11 mouse cellular contexts compared by ENCODE assay signal in genomic region chr16:18052322-18052721, GRCm38 (mm10). TPM values are rescaled to one million over a fixed set of nuclear protein-coding genes. Genes with fewer than 3 reads are reported as not detected.
DNase-seq lines count a peak whose midpoint lies in the region; ATAC-seq and TF ChIP-seq lines count a peak whose summit lies in the region.
"Had no signal": no experiment of that assay in that cellular context is flagged by ENCODE, and none has a peak within 500 bp of the region (broad histone marks: within the 10 kb centered on the region; RNA-seq: fewer than 3 reads in every experiment).

No protein-coding gene starts in this region.

- DNase-seq in cerebellum, adult 9-10 months = no peak
- DNase-seq in midbrain, embryonic 11.5 days (ENCODE audit: low spot score, missing footprints) = no peak
- no peak for DNase-seq in stomach, postnatal 0 days (ENCODE audit: low spot score)
- no peak for DNase-seq in spleen, adult 18-20 months
- no peak for DNase-seq in lung, adult 2 months

- H3K9ac ChIP-seq in midbrain, embryonic 13.5 days (replicated peaks) = no peak overlapping the region
- no peak overlapping the region for H3K9ac ChIP-seq in midbrain, embryonic 11.5 days (ENCODE audit: low read length)
- no peak overlapping the region for H3K9ac ChIP-seq in intestine, embryonic 15.5 days
- H3K9ac ChIP-seq in stomach, postnatal 0 days (ENCODE audit: low read length) = no peak overlapping the region
- H3K9ac ChIP-seq: liver, embryonic 14.5 days had no signal

- no peak for TF ChIP-seq POLR2A in lung, adult 2 months (IDR thresholded peaks at IDR 0.05; ENCODE audit: borderline replicate concordance, extremely low read depth, low read depth, low read length)

- no peaks in the 10 kb centered on the region for H3K9me3 ChIP-seq in midbrain, embryonic 13.5 days
- no peaks in the 10 kb centered on the region for H3K9me3 ChIP-seq in midbrain, embryonic 11.5 days (ENCODE audit: control insufficient read depth, low read length)
- H3K9me3 ChIP-seq in intestine, embryonic 15.5 days = no peaks in the 10 kb centered on the region
- H3K9me3 ChIP-seq in stomach, postnatal 0 days (ENCODE audit: control insufficient read depth, low read length) = no peaks in the 10 kb centered on the region
- H3K9me3 ChIP-seq: embryonic facial prominence, embryonic 10.5 days; megakaryocyte, embryonic 14.5 days had no signal

- H3K4me2 ChIP-seq in midbrain, embryonic 13.5 days (replicated peaks) = no peak overlapping the region
- no peak overlapping the region for H3K4me2 ChIP-seq in midbrain, embryonic 11.5 days
- no peak overlapping the region for H3K4me2 ChIP-seq in intestine, embryonic 15.5 days (replicated peaks)
- H3K4me2 ChIP-seq in stomach, postnatal 0 days (replicated peaks; ENCODE audit: low read depth) = no peak overlapping the region

- no peak overlapping the region for H3K4me3 ChIP-seq in midbrain, embryonic 13.5 days (replicated peaks)
- H3K4me3 ChIP-seq in midbrain, embryonic 11.5 days (ENCODE audit: low read depth, low read length) = no peak overlapping the region
- H3K4me3 ChIP-seq in intestine, embryonic 15.5 days (replicated peaks) = no peak overlapping the region
- no peak overlapping the region for H3K4me3 ChIP-seq in stomach, postnatal 0 days (ENCODE audit: low read depth, low read length)
- H3K4me3 ChIP-seq in lung, adult 2 months (replicated peaks; ENCODE audit: extremely low read depth, low read depth, low read length) = no peak overlapping the region
- H3K4me3 ChIP-seq: embryonic facial prominence, embryonic 10.5 days had no signal

- 0 out of 2 replicates have a peak, but pooled peaks have one; percentile 13 for ATAC-seq in cerebellum, adult (ENCODE audit: insufficient number of reproducible peaks, low FRiP score, low TSS enrichment)
- ATAC-seq in midbrain, embryonic 13.5 days = peak; percentile 43; the same call in 1 of the 2 replicates
- ATAC-seq in midbrain, embryonic 11.5 days (ENCODE audit: low FRiP score) = no peak
- peak; percentile 29 for ATAC-seq in intestine, embryonic 15.5 days
- ATAC-seq in stomach, postnatal 0 days (ENCODE audit: low FRiP score, low TSS enrichment) = peak; percentile 25

- H3K4me1 ChIP-seq in midbrain, embryonic 13.5 days (replicated peaks) = peaks cover 3% of the 10 kb centered on the region; the same call in 1 of the 2 replicates
- 0 out of 2 replicates have a peak, but pooled peaks cover 2% of the 10 kb centered on the region for H3K4me1 ChIP-seq in midbrain, embryonic 11.5 days (ENCODE audit: control insufficient read depth, insufficient read depth, low read length)
- H3K4me1 ChIP-seq in intestine, embryonic 15.5 days (replicated peaks) = peaks cover 3% of the 10 kb centered on the region; the same call in 1 of the 2 replicates
- H3K4me1 ChIP-seq in stomach, postnatal 0 days (replicated peaks; ENCODE audit: control insufficient read depth, insufficient read depth) = 0 out of 2 replicates have a peak, but pooled peaks cover 2% of the 10 kb centered on the region
- no peaks in the 10 kb centered on the region for H3K4me1 ChIP-seq in lung, adult 2 months (ENCODE audit: control insufficient read depth, insufficient read depth, low read length)

- H3K36me3 ChIP-seq in midbrain, embryonic 13.5 days = no peaks in the 10 kb centered on the region
- no peaks in the 10 kb centered on the region for H3K36me3 ChIP-seq in midbrain, embryonic 11.5 days (ENCODE audit: control insufficient read depth, insufficient read depth, low read length)
- H3K36me3 ChIP-seq in intestine, embryonic 15.5 days = no peaks in the 10 kb centered on the region
- H3K36me3 ChIP-seq in stomach, postnatal 0 days (ENCODE audit: control insufficient read depth, insufficient read depth, low read length) = no peaks in the 10 kb centered on the region
- H3K36me3 ChIP-seq: embryonic facial prominence, embryonic 10.5 days had no signal

- H3K27ac ChIP-seq in midbrain, embryonic 13.5 days = no peak overlapping the region
- H3K27ac ChIP-seq in midbrain, embryonic 11.5 days (ENCODE audit: low read depth, low read length) = no peak overlapping the region
- no peak overlapping the region for H3K27ac ChIP-seq in intestine, embryonic 15.5 days
- no peak overlapping the region for H3K27ac ChIP-seq in stomach, postnatal 0 days (replicated peaks)
- H3K27ac ChIP-seq: embryonic facial prominence, embryonic 10.5 days; liver, embryonic 14.5 days had no signal

- WGBS in midbrain, embryonic 13.5 days = 59% methylated on average over 7 of the region's 7 CpGs
- 57% methylated on average over 7 of the region's 7 CpGs for WGBS in midbrain, embryonic 11.5 days
- 56% methylated on average over 7 of the region's 7 CpGs for WGBS in intestine, embryonic 15.5 days
- 58% methylated on average over 7 of the region's 7 CpGs for WGBS in stomach, postnatal 0 days
- 48% methylated on average over 7 of the region's 7 CpGs for WGBS in lung, adult 2 months

- no peak for TF ChIP-seq EP300 in stomach, postnatal 0 days (optimal IDR thresholded peaks at IDR 0.05)

- no peaks in the 10 kb centered on the region for H3K27me3 ChIP-seq in midbrain, embryonic 13.5 days
- no peaks in the 10 kb centered on the region for H3K27me3 ChIP-seq in midbrain, embryonic 11.5 days (ENCODE audit: control insufficient read depth, insufficient read depth, low read length)
- H3K27me3 ChIP-seq in intestine, embryonic 15.5 days (replicated peaks) = no peaks in the 10 kb centered on the region
- no peaks in the 10 kb centered on the region for H3K27me3 ChIP-seq in stomach, postnatal 0 days (ENCODE audit: control insufficient read depth, insufficient read depth, low read length)

- TF ChIP-seq CTCF in stomach, postnatal 0 days (IDR thresholded peaks at IDR 0.05; ENCODE audit: low read depth) = no peak
- TF ChIP-seq CTCF in lung, adult 2 months (IDR thresholded peaks at IDR 0.05; ENCODE audit: insufficient read depth, low read length) = no peak

RNA-seq across cellular contexts. Expression of gene Dgcr6, which starts 0.3 kb away (rescaled TPM):
- polyA plus RNA-seq in midbrain, embryonic 13.5 days (2015; fragmentation: Nextera tagmentation; extraction: Ambion mirVana) = 173 and 179 TPM in 2 replicates
- polyA plus RNA-seq in midbrain, embryonic 11.5 days (2014; fragmentation: Nextera tagmentation; extraction: Ambion mirVana) = 128 and 134 TPM in 2 replicates
- 71.2 and 75.7 TPM in 2 replicates for polyA plus RNA-seq in intestine, embryonic 15.5 days (2015; fragmentation: Nextera tagmentation; extraction: Ambion mirVana)
- 82.8 and 85.8 TPM in 2 replicates for polyA plus RNA-seq in stomach, postnatal 0 days (2015; fragmentation: Nextera tagmentation; extraction: Ambion mirVana)
- 54.6 and 59.2 TPM in 2 replicates for polyA plus RNA-seq in lung, adult 2 months (2012; rRNA removed)

RNA-seq across cellular contexts. Expression of gene Prodh, which starts 37.7 kb away (rescaled TPM):
- 4.9 and 5.2 TPM in 2 replicates for polyA plus RNA-seq in midbrain, embryonic 13.5 days (2015; fragmentation: Nextera tagmentation; extraction: Ambion mirVana)
- polyA plus RNA-seq in midbrain, embryonic 11.5 days (2014; fragmentation: Nextera tagmentation; extraction: Ambion mirVana) = 6.9 and 7.6 TPM in 2 replicates
- polyA plus RNA-seq in intestine, embryonic 15.5 days (2015; fragmentation: Nextera tagmentation; extraction: Ambion mirVana) = 15.0 and 19.9 TPM in 2 replicates
- polyA plus RNA-seq in stomach, postnatal 0 days (2015; fragmentation: Nextera tagmentation; extraction: Ambion mirVana) = 9.3 and 10.7 TPM in 2 replicates
- 49.3 and 56.7 TPM in 2 replicates for polyA plus RNA-seq in lung, adult 2 months (2012; rRNA removed)
